Mouse (Mus musculus): Measurements from ENCODE around the gene Gucy1a1.
"Not testable (repeated sequence)": the region's sequence is repeated elsewhere in the genome, so short reads cannot be mapped to it uniquely, and the experiment has no call there.

- not testable (repeated sequence) for TF ChIP-seq CTCF (conservative IDR thresholded peaks at IDR 0.05; ENCODE audit: low read length); POU5F1 (IDR thresholded peaks at IDR 0.05; ENCODE audit: borderline replicate concordance, low read length)
Measured at GRCm38 (mm10) chr3:82162992-82163391, 17.4 kb upstream of the Gucy1a1 start.

Measured in E14TG2a.4 (cell line).